Mouse (Mus musculus) cerebellum, adult 18-20 months (tissue): ENCODE measurements around the gene Nat8f4.
A peak's percentile ranks its signal among the peaks of the same experiment; 100 is the strongest.
"Not testable (repeated sequence)": the region's sequence is repeated elsewhere in the genome, so short reads cannot be mapped to it uniquely, and the experiment has no call there.

ENCODE experiments used
- DNase-seq, 2 experiments: peaks; one replicate each; pipeline ENCODE4 v3.0.0; 2021

The Nat8f4 gene

DNA sequence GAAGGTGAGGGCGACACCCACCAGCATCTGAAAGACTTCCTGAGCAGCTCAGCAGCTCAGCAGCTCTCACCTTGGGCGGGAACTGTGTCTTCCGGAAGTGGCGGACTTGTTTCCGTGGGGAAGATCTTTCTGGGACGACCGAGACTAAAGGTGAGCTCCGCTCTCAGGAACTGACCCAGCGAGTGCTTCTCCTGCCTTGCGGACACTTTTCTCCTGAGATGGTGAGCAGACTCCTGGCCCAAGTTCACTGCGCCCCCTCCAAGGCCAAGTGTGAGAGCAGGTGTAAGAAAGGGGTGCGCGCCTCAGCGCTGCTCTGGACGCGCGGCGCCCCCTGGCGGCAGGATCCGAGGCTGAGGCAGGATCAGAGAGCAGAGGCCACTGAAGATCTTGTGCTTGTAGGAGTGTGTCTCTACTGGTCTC is at the start of gene Nat8f4:
Gene Nat8f4 (minus strand): TSS at position 243 of the 420 bp plus-strand sequence.
- DNase-seq: peak; percentile 79 to 87

DNA sequence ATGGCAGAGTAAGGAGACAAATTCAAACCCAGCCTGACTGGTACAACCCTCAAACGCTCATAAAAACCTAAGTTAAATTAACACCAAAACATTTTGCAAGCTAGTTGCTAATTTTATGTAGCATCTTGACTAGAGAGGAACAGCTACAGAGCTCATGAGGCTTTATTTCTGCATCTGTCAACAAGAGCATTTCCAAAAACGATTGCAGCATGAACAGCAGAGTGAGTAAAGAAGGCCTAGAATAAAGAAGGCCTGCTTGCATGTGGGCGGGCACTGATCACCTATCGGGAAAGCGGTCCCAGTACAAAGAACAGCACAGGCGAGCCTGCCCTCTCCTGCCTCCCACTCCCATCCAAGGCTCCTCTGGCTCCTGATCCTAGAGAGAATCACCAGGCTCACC is 43.9 kb upstream of the Nat8f4 start:
- DNase-seq: no peak

DNA sequence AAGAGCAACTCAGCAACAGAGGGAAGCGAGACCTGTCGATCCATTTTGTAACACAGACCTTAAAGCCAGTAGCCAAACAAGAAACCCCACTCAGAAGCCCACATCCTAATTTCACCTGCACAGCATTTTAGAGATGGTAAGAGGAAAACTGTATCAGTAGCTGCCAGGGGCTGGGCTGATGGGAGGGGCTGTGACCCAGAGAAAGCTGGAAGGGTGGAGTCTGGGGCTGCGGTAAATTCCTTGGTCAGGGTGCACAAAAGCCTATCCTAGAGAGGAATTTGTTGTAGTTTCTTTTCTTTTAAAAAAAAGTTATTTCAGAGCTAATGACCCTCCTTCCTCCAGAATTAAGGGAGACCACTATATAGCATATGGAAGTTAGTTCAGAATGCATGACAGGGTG is 37.8 kb upstream of the Nat8f4 start:
- no peak for DNase-seq

DNA sequence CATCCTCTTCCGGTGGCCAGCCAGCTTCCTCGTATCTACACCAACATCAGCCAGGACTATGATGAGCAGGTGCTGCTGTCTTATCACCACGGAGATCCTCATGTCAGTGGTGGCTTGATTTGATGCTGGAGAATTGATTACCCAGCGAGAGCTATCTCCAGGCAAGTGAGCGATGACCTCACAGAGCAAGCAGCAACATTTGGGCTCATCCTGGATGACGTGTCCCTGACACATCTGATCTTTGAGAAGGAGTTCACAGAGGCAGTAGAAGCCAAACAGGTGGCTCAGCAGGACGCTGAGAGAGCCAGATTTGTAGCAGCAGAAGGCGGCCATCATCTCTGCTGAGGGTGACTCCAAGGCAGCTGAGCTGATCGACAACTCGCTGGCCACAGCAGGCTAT is 34.0 kb upstream of the Nat8f4 start:
- no peak for DNase-seq

DNA sequence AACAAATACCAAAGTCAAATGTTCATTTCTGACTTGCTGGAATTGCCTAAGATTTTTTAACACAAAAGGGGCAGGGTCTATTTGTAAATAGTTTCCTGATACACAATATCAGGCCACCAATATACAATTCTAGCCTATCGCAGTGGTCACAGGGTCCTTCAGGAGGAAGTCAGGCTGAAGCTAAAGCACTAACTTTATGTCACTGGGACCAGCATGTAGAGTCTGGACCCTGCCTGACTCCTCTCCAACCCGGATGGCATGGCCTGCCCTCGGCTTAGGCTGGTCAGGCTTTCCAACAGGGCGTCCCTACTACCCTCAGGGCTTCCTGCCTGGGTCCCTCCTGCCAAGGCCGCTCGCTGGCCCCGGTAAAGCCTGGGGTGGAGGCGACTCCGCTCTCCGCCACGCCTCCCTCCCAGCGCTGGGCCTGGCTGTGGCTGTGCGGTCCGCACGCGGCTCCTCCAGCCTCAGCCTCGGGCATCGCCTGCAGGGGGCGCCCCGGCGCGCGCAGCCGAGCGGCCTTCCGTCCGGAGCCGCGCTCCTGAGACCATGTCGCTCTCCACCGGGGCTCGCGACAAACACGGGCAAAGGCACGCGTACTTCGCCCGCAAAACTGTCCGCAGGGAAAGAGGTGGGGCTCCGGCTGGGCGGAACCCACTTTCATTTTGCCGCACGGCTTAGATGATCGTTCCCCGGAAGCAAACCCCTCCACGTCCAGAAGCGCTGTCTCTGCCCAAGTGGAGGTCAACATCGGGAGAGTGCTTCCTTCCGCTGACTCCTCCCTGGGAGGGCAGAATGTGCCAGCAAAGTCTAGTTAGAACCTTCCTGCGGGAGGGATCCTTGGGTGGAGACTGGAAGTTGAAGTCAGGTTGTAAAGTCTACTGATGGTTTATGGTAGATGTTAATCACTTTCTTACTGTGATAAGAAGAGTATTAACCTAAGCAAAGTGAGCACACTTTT is 32.1 kb upstream of the Nat8f4 start:
- DNase-seq: peak; percentile 78 to 86

DNA sequence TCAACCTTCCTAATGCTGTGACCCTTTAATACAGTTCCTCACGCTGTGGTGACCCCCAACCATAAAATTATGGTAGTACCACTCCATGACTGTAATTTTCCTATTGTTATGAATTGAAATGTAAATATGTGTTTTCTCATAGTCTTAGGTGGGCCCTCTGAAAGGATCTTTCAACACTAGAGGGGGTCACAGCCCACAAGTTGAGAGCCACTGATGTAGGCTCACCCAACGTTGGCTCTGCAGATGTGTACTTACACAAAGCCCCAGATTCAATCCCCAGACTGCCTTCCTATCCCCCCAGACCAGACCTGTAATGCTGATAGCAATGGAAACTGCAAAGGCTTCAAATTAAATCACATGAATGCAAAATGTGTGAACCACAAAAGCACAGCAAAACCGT is 31.0 kb upstream of the Nat8f4 start:
- DNase-seq: no peak

DNA sequence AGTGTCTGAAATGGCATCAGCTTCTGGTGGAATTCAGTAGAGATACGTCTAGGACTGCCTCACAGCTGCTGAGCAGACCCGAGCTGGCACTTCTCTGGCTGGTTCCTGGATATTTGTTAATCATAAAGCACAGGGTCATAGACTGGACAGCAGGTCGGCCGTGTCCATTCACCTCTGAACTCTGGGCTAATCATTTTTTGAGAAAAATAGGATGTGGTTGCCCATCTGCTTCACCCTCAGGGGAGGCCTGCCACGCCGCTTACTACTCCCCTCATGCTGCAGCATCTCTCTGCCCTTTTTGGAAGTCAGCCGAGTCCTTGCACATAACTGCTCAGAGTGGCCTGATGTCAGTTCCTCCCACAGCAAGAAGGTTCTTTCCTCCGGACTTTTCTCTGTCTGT is 29.4 kb upstream of the Nat8f4 start:
- DNase-seq: no peak

DNA sequence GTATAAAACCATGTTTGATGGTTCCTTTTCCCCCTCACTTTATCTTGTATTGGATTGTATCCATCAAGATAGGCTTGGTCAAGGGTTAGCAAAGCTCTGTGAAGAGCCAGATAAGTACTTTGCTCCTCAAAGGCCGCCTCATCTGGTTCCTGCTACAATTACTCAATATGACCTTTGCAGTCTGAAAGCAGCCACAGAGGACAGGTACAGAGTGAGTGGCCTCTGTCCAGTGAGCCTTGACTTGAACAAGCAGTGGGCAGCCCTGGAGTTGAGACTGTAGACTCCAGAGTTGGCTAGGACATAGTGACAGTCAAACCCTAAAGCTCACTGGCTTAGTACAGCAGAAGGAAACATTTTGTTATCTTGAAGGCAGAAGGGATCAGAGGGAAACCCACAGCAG is 24.6 kb upstream of the Nat8f4 start:
- no peak for DNase-seq

DNA sequence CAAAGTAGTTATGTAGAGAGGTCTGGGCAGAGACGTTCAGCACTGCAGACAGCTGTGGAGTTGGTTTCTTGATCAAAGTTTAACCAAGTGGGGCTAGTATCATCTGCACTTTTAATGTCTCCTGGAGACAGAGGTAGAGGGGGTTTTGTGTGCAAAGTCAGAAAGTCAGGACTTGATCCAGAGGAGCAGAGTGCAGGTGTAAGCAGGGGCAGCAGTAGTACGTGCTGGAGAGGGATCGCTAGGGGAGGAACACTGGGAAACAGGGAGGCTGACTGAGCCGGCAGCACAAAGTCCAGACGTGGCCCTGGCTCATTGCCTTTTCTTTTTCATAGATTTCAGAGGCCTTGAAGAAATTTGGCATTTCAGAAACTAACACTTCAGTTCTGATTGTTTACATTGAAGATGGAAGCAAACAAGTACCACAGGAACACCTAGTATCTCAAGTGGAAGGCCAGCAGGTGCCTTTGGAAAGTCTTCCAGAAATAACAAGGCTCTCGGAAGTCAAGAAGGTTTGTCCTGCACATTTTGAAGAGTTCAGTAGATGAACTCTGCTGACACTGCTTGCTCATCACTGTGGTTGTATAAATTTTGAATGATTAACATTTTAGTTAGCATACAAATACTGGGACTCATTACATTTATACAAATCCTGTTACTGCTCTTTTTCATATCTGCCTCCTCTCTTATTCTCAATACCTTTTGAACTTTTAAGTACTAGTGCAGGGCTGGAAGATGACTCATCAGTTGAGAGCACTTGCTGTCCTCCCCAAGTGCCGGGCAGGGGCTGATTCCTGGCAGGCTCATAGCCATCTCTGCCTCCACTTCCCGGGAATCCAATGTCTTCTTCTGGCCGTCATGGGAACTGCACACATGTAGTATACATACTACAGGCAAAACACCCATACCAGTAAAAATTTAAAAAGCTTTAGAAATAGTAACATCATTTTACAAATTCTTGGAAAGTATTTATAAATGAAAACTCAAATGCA is 23.1 kb upstream of the Nat8f4 start:
- DNase-seq: no peak

DNA sequence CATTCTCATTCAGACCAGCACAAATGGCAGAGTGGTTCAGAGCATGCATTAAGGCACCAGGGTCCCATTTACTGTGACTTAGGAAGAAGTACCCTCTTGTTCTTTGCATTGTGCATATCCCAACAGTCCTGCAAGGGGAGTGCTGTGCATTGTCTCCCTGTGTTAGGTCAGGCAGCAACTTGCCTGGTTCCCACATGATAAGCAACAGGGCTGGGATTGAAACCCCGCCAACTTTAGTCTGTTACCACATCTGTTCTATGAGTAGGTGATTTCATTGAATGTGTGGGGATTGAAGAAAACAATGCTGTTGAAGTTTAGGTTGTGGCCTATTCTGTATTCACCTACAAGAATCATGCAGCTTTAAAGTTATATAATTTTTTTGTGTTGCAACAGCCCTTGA is 22.0 kb upstream of the Nat8f4 start:
- DNase-seq: no peak

DNA sequence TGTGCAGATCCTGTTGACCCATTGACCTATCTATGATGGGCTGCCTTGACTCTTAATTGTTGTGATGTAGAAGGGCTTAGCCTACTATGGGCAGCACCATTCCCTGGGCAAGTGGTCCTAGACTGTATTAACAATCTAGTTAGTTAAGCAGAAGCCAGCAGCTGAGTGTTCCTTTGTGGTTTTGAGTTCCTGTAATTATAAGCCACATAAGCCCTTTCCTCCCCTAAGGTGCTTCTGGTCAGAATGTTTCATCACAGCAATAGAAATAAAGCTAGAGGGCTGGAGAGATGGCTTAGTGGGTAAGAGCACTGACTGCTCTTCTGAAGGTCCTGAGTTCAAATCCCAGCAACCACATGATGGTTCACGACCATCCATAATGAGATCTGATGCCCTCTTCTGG is 19.0 kb upstream of the Nat8f4 start:
- DNase-seq: no peak

DNA sequence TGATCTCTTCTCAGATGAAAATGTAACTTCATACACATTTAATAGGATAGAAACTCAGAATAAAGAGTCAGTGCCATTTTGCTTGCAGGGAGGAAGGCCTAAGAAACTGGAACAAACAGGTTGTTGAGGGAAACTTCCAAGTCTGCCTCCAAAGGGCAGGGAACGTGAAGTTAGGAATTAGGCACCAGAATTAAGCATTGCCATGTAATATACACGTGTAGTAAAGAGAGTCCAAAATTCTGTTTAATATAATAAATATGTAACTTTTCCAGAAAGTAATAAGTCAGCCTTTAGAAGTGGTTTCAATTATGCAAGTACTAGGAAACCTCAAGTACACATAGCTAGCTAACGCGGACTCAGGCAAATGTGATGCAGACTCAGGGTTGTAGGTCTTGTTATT is 14.7 kb upstream of the Nat8f4 start:
- DNase-seq: no peak

DNA sequence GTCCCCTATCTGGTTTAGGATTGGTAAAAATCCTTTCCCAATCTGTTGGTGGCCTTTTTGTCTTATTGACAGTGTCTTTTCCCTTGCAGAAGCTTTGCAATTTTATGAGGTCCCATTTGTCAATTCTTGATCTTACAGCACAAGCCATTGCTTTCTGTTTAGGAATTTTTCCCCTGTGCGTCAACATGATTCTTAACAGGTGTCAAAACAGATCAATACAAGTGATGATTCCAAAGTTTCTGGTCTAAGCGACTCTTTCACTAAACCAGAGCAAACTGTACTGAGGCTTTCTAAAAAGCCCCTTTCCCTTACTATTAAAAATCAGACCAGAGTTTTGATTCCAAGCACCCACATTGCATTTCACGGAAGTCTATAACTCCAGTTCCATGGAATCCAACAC is 13.7 kb upstream of the Nat8f4 start:
- not testable (repeated sequence) for DNase-seq

DNA sequence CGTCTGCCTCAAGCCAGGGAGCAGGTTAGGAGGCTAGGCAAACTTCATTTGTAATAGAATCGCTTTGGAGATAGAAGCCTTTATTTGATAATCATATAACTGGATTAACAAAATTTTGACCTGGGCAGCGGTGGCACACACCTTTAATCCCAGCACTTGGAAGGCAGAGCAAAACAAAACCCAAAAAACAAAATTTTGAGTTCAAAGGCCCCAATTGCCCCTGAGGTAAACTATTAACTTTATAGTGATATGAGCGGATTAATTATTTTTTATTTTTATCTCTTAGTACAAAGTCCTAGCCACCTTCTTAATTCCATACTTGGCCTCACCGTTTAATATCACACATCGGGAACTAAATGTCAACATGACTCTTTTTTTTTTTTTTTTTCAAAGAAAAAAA is 11.9 kb upstream of the Nat8f4 start:
- no peak for DNase-seq

DNA sequence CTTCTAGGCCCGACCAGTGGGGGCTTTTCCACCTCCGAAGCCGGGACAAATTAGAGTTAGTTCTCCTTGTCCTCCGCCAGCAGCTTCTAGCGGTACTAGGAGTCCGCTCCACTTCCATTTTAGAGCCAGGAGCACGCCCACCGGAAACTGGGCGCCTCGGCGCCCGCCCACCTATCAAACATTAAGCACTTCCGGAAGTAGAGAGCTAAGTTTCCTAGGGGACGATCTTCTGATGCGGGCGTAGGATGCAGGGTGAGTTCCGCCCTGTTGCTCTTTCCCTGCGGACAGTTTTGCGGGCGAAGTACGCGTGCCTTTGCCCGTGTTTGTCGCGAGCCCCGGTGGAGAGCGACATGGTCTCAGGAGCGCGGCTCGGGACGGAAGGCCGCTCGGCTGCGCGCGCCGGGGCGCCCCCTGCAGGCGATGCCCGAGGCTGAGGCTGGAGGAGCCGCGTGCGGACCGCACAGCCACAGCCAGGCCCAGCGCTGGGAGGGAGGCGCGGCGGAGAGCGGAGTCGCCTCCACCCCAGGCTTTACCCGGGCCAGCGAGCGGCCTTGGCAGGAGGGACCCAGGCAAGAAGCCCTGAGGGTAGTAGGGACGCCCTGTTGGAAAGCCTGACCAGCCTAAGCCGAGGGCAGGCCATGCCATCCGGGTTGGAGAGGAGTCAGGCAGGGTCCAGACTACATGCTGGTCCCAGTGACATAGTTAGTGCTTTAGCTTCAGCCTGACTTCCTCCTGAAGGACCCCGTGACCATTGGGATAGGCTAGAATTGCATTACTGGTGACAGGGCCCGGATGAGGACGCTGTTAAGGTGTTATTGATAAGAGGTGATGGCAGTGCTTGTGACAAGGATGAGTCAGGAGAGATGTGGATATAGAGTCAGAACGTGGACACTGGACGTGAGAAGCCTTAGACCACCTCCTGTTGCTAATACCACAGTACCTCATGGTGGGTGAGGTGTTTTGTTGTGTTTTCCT is 11.1 kb upstream of the Nat8f4 start, which contains the start of gene Nat8f1:
Gene Nat8f1 (minus strand): TSS at position 149 of the 975 bp plus-strand sequence.
- peak; percentile 82 to 85 for DNase-seq

DNA sequence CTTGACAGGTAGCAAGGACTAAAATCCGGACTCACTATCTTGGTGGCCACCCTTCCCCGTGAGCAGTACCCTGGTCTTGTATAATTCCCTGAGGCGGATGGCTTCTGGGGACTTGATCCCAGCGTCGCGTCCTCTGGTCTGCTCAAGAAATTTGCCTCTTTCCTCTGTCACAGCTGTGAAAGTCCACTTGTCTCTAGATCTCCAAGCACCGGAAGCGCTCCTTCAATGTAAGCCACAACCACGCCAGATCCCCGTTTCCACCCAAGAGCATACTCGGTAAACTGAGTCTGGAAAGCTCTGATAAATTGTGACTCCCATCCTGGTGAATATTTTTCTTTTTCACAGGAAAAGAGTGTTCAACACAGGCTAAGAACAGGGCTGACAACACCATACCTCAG is 10.5 kb upstream of the Nat8f4 start:
- no peak for DNase-seq

DNA sequence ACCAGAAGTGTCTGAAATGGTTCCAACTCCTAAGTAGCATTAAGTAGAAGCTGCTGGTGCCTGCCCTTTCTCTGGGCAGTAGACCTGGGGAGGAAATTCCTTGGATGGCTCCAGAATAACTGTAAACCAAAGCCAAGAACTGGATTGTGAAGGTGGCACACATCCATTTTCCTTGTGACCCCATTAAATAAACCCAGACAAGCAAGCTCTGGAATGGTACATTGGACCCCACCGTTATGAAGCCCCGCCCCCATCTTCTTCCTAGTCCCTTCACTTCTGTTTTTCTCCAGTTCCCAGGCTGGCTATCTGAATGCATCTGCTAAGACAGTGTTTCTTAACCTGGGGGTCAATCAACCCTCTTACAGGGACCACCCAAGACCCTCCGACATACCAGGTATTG is 6.9 kb upstream of the Nat8f4 start, which contains the start of gene Tprkb:
Gene Tprkb (plus strand): TSS at position 279 of the 400 bp plus-strand sequence.
- no peak for DNase-seq

DNA sequence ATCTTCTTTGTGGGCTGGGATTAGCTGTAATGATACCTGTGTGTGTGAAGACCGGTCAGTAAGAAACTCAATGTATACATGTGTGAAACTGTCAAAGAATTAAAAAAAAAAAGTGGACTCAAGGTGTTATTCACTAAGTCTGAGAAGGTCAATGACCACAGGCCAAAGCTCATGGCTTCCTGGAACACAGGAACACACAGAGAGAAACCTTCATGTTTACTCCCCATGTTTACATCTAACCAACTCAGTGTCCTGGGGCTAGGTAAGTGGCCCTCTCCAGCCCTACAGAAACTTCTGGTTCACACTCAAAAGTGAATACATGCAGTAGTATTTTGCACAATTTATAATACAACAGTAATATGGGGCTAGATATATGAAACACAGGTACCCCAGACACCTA is 5.0 kb upstream of the Nat8f4 start:
- DNase-seq: no peak

DNA sequence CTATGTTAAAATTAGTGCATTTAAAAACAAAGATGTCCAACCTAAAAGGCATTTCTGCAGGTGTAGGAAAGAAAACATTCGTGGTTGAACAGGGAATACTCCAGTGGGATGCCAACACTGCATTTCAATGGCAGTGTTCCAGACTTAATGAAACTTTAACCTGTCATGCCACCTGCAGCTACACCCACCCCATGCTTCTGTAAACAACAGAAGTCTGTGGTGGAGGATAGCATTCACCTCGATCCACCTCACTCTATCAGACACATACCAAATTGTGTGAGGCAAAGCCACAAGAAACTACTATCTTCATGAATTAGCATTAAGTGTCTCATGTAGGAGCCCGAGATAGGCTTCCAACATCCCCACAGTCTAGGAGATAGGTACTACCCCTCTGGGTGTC is 3.7 kb upstream of the Nat8f4 start:
- no peak for DNase-seq

DNA sequence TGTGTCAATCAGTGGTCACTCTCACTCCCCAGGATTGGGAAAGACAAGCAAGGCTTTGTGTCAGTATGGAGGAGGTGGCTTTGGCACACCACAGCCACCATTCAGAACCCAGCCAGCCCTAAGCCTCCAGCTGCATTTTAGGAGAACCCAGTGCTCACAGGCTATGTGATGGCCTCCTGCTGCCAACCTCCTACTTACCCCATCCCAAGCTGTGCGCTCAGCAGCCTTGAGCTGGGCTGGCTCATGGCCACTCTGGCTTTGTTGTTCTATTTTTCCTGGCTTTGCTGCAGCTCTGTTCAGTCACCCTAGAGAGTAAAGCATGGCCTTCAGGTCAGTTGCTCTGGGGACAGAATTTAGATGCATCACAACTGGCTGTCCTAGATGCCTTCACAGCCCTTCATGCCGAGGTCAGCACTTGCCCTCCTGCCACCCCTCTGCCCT is 2.2 kb upstream of the Nat8f4 start:
- DNase-seq: peak in 1 of 2 experiments; percentile 34

DNA sequence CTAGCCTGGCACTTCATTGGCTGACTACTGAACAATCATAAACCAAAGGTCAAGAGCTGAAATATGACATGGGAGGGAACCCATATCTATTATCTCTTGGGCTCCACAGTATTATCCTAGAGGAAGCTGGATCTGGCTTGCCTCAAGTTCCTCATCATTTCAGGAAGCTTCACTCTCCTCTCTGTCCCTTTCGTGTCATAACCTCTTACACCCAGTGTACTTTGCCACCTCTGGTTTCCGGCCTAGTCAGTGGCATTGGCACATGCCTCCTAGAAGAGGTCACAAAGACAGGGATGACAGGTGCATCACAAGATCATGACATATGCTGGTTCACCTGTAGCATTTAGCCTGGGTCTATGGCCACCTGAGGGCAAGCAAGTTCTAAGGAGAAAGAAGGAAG is 2.4 kb downstream of the Nat8f4 start:
- no peak for DNase-seq
